Mouse (Mus musculus) ES-E14 (cell line): ENCODE measurements at regions not wholly inside any gene's neighbourhood (a gene's known extent, or its start where the extent isn't known, plus 50 kb on each side); places are given as distances from the start of the nearest gene placed in this dataset.

Source experiments
- DNase-seq: peaks from one replicate; pipeline ENCODE4 v3.0.0-alpha.2; 2013; ENCODE audit warnings: low read depth, low spot score
- H3K27ac ChIP-seq: 2 replicates; pipeline ENCODE4 v1.5.1; 2012; ENCODE audit warnings: low read depth, mild to moderate bottlenecking, low read length, moderate library complexity, mixed read lengths; ENCODE audit not compliant: poor library complexity, insufficient read depth, severe bottlenecking
- H3K36me3 ChIP-seq: 2 replicates; pipeline ENCODE4 v1.6.1; 2012; ENCODE audit warnings: mild to moderate bottlenecking, low read length, moderate library complexity, mixed read lengths; ENCODE audit not compliant: control insufficient read depth, poor library complexity, insufficient read depth, severe bottlenecking
- H3K4me1 ChIP-seq, 2 experiments: fragments of 150-350 bp in 1 of 2; sonication (generic) in 1 of 2; 2 replicates each; pipeline ENCODE4 v1.6.1; 2012; ENCODE audit warnings: low read length in 2 of 2, mild to moderate bottlenecking in 1 of 2, mixed read lengths in 1 of 2; ENCODE audit not compliant: control insufficient read depth in 2 of 2, insufficient read depth in 2 of 2, poor library complexity in 1 of 2
- H3K4me3 ChIP-seq, 2 experiments: fragments of 150-350 bp in 1 of 2; sonication (generic) in 1 of 2; 2 replicates each; pipeline ENCODE4 v1.5.1; 2012; ENCODE audit warnings: low read length in 2 of 2, low read depth in 1 of 2, mild to moderate bottlenecking in 1 of 2, mixed read lengths in 1 of 2; ENCODE audit not compliant: insufficient read depth in 1 of 2, poor library complexity in 1 of 2, severe bottlenecking in 1 of 2
- H3K9ac ChIP-seq: 2 replicates; pipeline ENCODE4 v1.6.1; 2012; ENCODE audit warnings: low read depth, mild to moderate bottlenecking, low read length, mixed read lengths; ENCODE audit not compliant: poor library complexity, insufficient read depth, severe bottlenecking
- H3K9me3 ChIP-seq: fragments of 150-350 bp; sonication (generic); 2 replicates; pipeline ENCODE4 v1.6.1; 2012; ENCODE audit warnings: low read depth, mild to moderate bottlenecking, low read length; ENCODE audit not compliant: control insufficient read depth, insufficient read depth
- CHD2 ChIP-seq: IDR thresholded peaks from 2 replicates; pipeline ENCODE4 v1.6.1; 2014; ENCODE audit warnings: mild to moderate bottlenecking, low read depth, low read length, inconsistent platforms
- HCFC1 ChIP-seq: IDR thresholded peaks from 2 replicates; pipeline ENCODE4 v1.6.1; 2012; ENCODE audit warnings: low read length, inconsistent platforms, borderline replicate concordance; ENCODE audit not compliant: insufficient read depth
- MAFK ChIP-seq: IDR thresholded peaks from 2 replicates; pipeline ENCODE4 v1.6.1; 2014; ENCODE audit warnings: mild to moderate bottlenecking, low read depth, low read length, inconsistent platforms; ENCODE audit not compliant: insufficient read depth
- ZC3H11A ChIP-seq: IDR thresholded peaks from 2 replicates; pipeline ENCODE4 v1.6.1; 2012; ENCODE audit warnings: low read depth, mild to moderate bottlenecking, inconsistent platforms, low read length, borderline replicate concordance
- ZNF384 ChIP-seq: IDR thresholded peaks from 2 replicates; pipeline ENCODE4 v1.6.1; 2012; ENCODE audit warnings: low read depth, low read length, inconsistent platforms
- in situ Hi-C, 2 experiments: fragments of 600-800 bp; cut with MboI; formaldehyde crosslinking; loops; one replicate each; pipeline ENCODE4 v1.15.1; 2025; ENCODE audit warnings: low sequenced_read_pairs in 2 of 2, inconsistent platforms in 1 of 2; ENCODE audit not compliant: unreplicated experiment in 2 of 2

DNA sequence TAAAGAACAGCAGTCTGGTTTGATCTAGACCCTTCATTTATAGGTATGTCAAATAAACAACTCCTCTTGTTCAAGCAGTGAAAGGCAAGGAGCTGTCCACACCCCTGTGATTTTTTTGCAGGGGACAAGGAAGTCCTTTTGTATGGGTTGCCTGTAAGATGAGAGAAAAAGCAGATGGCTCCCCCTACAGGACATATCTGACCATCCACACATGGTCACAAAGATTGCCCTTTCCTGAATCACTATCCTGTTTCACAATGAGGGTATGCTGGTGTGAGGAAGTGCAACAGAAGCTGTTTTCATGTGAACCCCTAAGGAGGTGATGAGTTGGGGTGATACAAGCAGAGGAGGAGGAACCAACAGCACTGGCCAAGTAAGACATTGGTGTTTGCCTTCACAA, 520.6 kb upstream of the Ercc4 start:
- no peak overlapping the region for H3K27ac ChIP-seq
- in situ Hi-C loops, result no loop called here
- DNase-seq, result peak; percentile 27

DNA sequence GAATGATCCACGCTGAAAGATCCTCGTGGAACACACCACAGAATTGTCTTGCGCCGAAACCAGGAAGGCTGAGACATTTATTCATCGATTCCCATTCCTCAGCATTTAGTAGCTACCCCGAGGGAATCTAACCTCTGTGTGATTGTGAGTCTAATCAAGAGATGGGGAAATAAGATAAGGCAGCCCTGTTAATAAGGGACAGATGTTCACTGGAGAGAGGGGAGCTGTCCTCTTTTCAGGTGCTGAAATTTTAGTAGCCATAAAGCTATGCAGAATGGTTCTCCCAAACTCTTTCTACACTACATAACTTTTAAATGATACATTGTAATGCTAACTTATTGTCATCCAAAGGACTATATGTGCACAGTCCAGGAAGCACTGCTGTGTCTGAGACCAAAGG, 501.2 kb upstream of the Ercc4 start:
- in situ Hi-C loops, result no loop called here
- H3K4me1 ChIP-seq, result no peaks in the 10 kb centered on the region
- H3K9ac ChIP-seq, result no peak overlapping the region
- no peak for TF ChIP-seq CHD2
- TF ChIP-seq MAFK, result no peak
- TF ChIP-seq HCFC1, result no peak
- no peak for TF ChIP-seq ZC3H11A
- no peak for TF ChIP-seq ZNF384
- DNase-seq, result peak; percentile 40
- H3K36me3 ChIP-seq, result no peaks in the 10 kb centered on the region
- H3K4me3 ChIP-seq, result no peak overlapping the region
- no peak overlapping the region for H3K27ac ChIP-seq
- H3K9me3 ChIP-seq, result no peaks in the 10 kb centered on the region

More for the DNA sequence above, 520.6 kb upstream of the Ercc4 start:
- Histone ChIP-seq H3K9ac (no peak overlapping the region), H3K4me3 (no peak overlapping the region), H3K9me3 (no peaks in the 10 kb centered on the region), H3K4me1 (no peaks in the 10 kb centered on the region), H3K36me3 (no peaks in the 10 kb centered on the region)
- TF ChIP-seq HCFC1 (no peak), ZC3H11A (peak; percentile 52; the same call in 1 of the 2 replicates), MAFK (no peak), CHD2 (no peak), ZNF384 (peak; percentile 46; the same call in 1 of the 2 replicates)

DNA sequence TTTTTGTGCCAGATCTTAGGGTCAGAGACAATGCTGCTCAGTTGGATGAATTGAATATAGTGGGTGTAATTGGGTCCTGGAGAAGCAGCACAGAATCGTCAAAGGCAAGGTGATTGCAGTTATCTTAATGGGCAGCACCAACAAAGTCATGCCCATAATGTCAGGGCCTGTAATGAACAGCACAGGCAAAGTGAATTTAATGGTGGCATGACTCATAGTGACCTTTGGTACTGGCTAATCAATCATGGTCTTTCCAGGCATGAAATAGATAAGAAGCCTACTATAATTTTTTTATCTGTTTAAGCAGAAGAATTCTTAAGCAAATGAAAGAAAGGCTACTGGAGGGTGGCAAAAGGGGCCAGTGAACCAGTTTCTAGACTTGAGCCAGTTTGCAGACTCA, 498.4 kb upstream of the Ercc4 start:
- H3K27ac ChIP-seq, result no peak overlapping the region
- in situ Hi-C loops, result no loop called here
- no peak for DNase-seq
- H3K4me1 ChIP-seq, result no peaks in the 10 kb centered on the region
- TF ChIP-seq ZNF384, result no peak
- TF ChIP-seq MAFK, result no peak
- TF ChIP-seq CHD2, result no peak
- no peak overlapping the region for H3K4me3 ChIP-seq
- no peak overlapping the region for H3K9ac ChIP-seq
- no peaks in the 10 kb centered on the region for H3K36me3 ChIP-seq
- no peaks in the 10 kb centered on the region for H3K9me3 ChIP-seq

DNA sequence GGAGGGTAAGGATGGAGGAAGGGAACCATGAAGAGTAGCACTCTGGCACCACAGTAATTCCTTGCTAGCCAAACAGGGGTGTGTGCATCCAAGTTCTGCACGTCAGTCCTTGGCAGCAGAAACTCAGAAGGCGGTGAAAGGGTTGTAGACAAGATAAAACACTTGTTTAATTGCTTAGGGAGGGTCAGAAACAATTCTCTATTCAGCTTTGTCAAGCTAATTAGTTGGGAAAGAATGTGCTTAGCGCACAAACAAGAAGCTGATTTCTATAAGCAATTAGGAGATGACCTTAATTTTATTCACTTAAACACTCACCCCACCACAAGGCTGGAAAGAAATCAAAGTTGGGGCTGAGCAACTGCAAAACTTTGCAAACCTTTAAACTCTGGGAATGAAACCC, 491.7 kb upstream of the Ercc4 start:
- peaks cover 0 to 3% of the 10 kb centered on the region in 2 experiments; a peak in 1 of 4 replicates for H3K4me1 ChIP-seq
- H3K9me3 ChIP-seq, result no peaks in the 10 kb centered on the region
- H3K27ac ChIP-seq, result no peak overlapping the region
- no peak for TF ChIP-seq CHD2
- no peak for TF ChIP-seq MAFK
- no peak for TF ChIP-seq ZNF384
- TF ChIP-seq ZC3H11A, result no peak
- no peak for TF ChIP-seq HCFC1
- no peak for DNase-seq
- H3K4me3 ChIP-seq, result no peak overlapping the region
- in situ Hi-C loops, result no loop called here
- no peak overlapping the region for H3K9ac ChIP-seq
- no peaks in the 10 kb centered on the region for H3K36me3 ChIP-seq

DNA sequence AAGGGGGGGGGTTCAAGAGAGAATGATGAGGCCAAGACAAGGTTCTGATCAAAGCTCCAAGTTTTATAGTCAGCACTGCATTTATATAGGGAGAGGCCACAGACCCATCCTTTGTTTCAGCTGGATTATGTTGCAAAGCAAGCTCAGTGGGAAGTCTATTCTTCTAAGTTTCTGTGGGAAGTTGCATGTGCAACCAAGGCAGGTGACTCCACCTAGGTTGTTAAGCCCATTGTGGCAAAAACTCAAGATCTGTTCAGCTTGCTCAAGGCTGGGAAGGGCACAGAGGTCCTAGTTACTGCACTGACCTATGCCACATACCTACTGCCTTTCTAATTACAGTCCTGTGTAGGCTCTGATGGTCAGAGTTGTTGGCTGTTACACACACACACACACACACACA, 477.0 kb upstream of the Ercc4 start:
- TF ChIP-seq MAFK, result no peak
- no peak for TF ChIP-seq ZC3H11A
- TF ChIP-seq HCFC1, result no peak
- TF ChIP-seq ZNF384, result no peak
- no peak for TF ChIP-seq CHD2

More for the DNA sequence above, 477.0 kb upstream of the Ercc4 start:
- Histone ChIP-seq H3K36me3 (no peaks in the 10 kb centered on the region), H3K27ac (no peak overlapping the region), H3K4me3 (no peak overlapping the region), H3K4me1 (peaks cover 2 to 7% of the 10 kb centered on the region in 2 experiments; a peak in 2 of 4 replicates), H3K9ac (no peak overlapping the region), H3K9me3 (no peaks in the 10 kb centered on the region)
- in situ Hi-C loops, result no loop called here
- peak; percentile 52 for DNase-seq
